Mouse (Mus musculus): ENCODE results near the gene Susd6.
A peak's percentile ranks its signal among the peaks of the same experiment; 100 is the strongest.

DNA sequence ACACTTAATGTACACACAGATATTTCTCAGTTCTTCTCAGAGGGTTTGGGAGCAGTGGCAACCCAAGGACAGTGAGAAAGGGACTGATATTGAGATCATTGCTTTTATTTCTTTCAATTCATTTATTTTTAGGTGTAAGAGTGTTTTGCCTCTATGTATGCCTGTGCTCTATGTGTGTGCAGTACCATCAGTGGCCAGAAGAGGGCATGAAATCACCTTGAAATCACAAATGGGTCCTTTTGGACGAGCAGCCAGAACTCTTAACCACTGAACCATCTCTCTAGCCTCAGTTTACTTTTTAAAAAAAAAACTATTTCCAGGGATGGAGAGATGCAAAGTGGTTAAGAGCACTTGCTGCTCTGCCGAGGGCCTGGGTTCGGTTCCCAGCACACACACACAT is 99.0 kb downstream of the Susd6 start:
- peak; percentile 21 to 25; a peak in 3 of 4 replicates for TF ChIP-seq CTCF (conservative IDR thresholded peaks at IDR 0.05 in 1 of 2, IDR thresholded peaks at IDR 0.05 in 1 of 2; ENCODE audit: low read depth in 2 of 2, low read length in 2 of 2)
- TF ChIP-seq GABPA (IDR thresholded peaks at IDR 0.05; ENCODE audit: insufficient replicate concordance, low read depth, low read length), result no peak
- TF ChIP-seq POLR2AphosphoS2 (IDR thresholded peaks at IDR 0.05; ENCODE audit: low read depth, low read length), result no peak
- no peak for TF ChIP-seq E2F4 (IDR thresholded peaks at IDR 0.05; ENCODE audit: insufficient replicate concordance, low read depth, low read length)
- TF ChIP-seq EP300 (IDR thresholded peaks at IDR 0.05; ENCODE audit: low read length), result no peak
- TF ChIP-seq ZNF384 (IDR thresholded peaks at IDR 0.05; ENCODE audit: low read depth, low read length), result no peak
- TF ChIP-seq MYC (IDR thresholded peaks at IDR 0.05; ENCODE audit: low read depth, low read length), result no peak
- no peak for TF ChIP-seq MAFK (IDR thresholded peaks at IDR 0.05; ENCODE audit: insufficient replicate concordance, low read length)

All from CH12.LX (cell line).